Mouse (Mus musculus) brown adipose tissue, adult 24 weeks (tissue): Measurements from ENCODE around the gene Gbp10. TPM values are rescaled to one million over a fixed set of nuclear protein-coding genes. Genes with fewer than 3 reads are reported as not detected.
"Not testable (repeated sequence)": the region's sequence is repeated elsewhere in the genome, so short reads cannot be mapped to it uniquely, and the experiment has no call there.

Experiments
- H3K27ac ChIP-seq: fragments of 200-500 bp; replicated peaks from 2 replicates; pipeline ENCODE4 v1.5.1; 2012; ENCODE audit warnings: low read depth, mild to moderate bottlenecking, low read length
- H3K4me1 ChIP-seq: fragments of 200-500 bp; 2 replicates; pipeline ENCODE4 v1.6.1; 2012; ENCODE audit warnings: low read length, mixed read lengths; ENCODE audit not compliant: control insufficient read depth, insufficient read depth, insufficient read length
- H3K4me3 ChIP-seq: fragments of 200-500 bp; 2 replicates; pipeline ENCODE4 v1.5.1; 2012; ENCODE audit warnings: low read depth, mild to moderate bottlenecking, low read length, moderate library complexity; ENCODE audit not compliant: insufficient read depth
- polyA plus RNA-seq: library from polyadenylated mRNA; stranded (reverse); fragments of >200 nt; gene quantifications from 2 replicates; pipeline ENCODE4 v1.2.4, GENCODE M21; 2012; ENCODE audit not compliant: missing spikeins, insufficient read depth, insufficient read length

Gene Gbp10
- 0.52 and 1.3 TPM in 2 replicates for polyA plus RNA-seq

DNA sequence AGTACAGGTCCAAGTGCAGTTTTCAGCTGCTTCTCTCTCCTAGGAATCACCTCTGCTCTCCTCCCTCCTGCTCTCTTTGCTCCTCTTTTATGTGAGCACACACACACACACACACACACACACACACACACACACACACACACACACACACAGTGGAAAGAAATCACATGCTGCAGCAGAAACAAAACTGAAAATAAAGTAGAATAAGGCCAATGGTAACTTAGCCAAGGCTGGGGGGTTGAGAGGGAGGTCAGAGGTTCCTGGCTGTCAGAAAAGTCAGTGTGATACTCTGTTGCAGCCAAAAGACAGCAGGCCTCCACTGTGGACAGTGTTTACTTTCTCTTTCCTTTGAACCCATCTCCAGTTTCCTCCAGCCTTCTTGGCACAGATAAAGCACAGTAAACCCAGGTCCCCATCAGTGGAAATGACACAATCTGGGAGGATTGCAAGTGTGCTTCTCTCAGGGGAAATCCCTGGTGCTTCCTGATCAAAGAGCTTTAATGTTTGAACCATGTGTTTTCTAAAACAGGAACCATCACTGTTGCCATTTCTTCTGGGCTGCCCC lies at the start of gene Gbp10:
Gene Gbp10, minus strand, starts transcription at position 51 of the 565 bp plus-strand sequence.
- peak within 1 kb of the TSS; percentile 27 for H3K27ac ChIP-seq
- H3K4me1 ChIP-seq, H3K4me3 ChIP-seq: not testable (repeated sequence)

DNA sequence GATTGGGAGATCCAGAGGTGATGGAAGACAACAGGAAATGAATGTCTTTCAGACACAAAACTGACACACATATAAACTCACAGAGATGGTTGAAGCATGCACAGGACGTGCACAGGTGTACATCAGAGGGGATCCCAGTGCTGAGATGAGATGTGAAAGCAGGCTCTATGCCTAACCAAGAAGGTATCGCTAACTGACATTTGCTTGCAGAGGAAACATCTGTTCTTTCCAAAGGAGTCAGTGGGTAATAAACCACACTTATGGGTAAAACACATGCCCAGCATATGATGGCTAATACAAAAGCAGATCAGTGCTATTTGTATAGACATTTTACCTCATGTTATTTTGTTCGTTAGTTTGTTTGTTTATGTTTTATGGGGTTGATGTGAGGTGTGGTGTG lies 21.3 kb upstream of the Gbp10 start:
- not testable (repeated sequence) for H3K27ac ChIP-seq, H3K4me1 ChIP-seq, H3K4me3 ChIP-seq

DNA sequence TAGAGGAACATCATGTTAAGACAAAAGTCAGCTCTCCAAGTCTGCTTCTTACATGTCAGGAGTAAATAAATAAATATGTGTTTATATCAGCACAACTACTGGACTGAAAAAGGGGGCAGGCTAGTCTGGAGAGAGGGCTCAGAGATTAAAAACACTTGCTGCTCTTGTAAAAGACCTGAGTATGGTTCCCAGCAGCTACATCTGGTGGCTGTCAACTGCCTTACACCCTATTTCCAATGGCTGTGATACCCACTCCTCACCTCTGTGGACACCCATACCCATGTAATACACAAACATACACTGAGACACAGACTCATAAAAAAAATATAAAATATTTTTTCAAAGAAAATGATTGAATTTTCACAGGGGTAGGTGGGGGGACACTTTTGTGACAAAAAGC lies 13.2 kb upstream of the Gbp10 start:
- no peak overlapping the region for H3K27ac ChIP-seq
- no peak overlapping the region for H3K4me3 ChIP-seq
- no peaks in the 10 kb centered on the region for H3K4me1 ChIP-seq

DNA sequence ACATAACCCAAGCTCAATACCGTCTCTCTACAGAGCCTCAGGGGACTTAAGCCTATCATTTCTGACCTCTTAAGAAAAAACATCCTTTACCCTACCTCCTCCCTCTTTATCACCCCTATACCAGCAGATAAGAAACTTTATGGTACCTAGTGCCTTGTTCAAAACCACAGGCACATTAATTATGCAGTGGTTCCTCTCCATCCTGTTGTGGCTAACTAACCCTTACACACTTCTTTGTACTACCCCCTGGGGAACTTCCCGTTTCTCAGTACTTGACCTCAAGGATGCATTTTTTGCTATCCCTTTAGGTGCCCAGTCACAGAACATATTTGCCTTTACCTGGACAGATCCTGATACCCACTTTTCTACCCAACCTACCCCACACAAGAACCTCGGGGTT lies 5.4 kb upstream of the Gbp10 start:
- H3K27ac ChIP-seq, H3K4me1 ChIP-seq, H3K4me3 ChIP-seq: not testable (repeated sequence)

DNA sequence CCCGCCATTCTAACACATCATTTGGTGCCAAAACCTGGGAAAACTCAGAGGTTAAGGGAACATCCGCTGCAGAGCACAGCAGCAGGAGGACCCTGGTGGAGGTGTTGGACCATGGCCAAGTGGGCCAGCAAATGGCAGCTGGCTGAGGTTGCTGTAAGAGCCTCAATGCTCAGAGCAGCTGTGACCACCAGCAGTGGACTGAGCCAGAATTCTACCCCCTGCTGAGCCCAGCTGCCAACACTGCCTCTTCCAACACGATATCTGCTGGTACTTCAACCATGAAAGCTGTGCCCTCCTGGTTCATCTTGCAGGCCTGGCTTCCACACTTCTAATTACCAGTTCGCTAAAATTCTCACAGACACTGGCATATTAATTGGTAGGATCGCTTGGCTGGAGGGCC lies 1.6 kb upstream of the Gbp10 start:
- not testable (repeated sequence) for H3K4me3 ChIP-seq, H3K4me1 ChIP-seq, H3K27ac ChIP-seq

DNA sequence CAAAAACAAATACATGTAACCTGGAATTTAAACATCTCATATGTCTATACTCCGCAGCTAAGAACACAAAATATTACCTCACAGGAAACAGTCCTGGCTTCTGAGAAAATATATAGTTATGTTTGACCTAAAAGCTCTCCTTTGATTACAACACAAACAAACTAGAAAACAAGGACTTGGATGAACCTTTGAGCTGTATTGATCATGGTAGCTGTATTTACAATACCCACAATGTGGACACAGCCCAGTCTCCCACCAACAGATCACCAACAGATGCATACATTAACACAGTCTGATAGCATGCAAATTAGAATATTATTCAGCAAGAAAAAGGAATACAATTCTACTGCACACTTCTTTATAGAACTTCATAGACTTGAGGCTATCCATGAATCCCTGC lies 931 bp downstream of the Gbp10 start:
- not testable (repeated sequence) for H3K27ac ChIP-seq, H3K4me1 ChIP-seq, H3K4me3 ChIP-seq

DNA sequence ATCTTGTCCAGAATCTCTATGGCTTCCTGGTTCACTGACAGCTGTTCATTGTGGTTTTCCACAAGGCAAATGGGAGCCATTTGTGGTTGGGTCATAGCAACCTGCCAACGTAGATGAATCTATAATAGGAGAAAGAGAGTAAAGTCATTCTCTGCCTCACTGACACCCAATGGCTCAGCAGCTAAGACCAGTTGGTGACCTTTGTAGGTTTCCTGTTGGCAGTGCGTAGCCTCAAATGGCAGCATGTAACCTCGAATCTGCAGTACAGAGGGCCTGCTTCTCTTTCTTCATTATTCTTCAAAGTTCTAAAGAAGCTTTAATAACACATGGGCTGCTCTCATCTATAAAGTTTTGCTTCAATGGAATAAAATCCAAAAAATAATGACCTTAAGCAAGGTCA lies 3.3 kb downstream of the Gbp10 start:
- not testable (repeated sequence) for H3K4me3 ChIP-seq, H3K4me1 ChIP-seq, H3K27ac ChIP-seq

DNA sequence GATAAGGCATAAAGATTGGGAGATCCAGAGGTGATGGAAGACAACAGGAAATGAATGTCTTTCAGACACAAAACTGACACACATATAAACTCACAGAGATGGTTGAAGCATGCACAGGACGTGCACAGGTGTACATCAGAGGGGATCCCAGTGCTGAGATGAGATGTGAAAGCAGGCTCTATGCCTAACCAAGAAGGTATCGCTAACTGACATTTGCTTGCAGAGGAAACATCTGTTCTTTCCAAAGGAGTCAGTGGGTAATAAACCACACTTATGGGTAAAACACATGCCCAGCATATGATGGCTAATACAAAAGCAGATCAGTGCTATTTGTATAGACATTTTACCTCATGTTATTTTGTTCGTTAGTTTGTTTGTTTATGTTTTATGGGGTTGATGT lies 30.4 kb downstream of the Gbp10 start:
- H3K4me1 ChIP-seq, H3K4me3 ChIP-seq, H3K27ac ChIP-seq: not testable (repeated sequence)

DNA sequence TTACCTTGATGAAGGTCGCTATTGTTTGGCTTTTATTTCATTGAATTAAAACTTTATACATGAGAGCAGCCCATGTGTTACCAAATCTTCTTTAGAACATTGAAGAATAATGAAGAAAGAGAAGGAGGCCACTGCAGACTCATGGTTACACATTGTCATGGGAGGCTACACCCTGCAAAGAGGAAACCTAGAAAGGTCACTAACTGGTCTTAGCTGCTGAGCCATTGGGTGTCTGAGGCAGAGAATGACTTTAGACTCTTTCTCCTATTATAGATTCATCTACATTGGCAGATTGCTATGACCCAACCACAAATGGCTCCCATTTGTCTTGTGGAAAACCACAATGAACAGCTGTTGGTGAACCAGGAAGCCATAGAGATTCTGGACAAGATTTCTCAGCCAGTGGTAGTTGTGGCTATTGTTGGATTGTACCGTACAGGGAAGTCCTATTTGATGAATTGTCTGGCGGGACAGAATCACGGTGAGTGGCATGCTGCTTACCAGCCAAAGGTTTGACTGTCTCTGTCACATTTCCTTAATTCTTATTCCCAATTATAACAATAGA lies 38.5 kb downstream of the Gbp10 start:
- not testable (repeated sequence) for H3K27ac ChIP-seq, H3K4me3 ChIP-seq, H3K4me1 ChIP-seq

DNA sequence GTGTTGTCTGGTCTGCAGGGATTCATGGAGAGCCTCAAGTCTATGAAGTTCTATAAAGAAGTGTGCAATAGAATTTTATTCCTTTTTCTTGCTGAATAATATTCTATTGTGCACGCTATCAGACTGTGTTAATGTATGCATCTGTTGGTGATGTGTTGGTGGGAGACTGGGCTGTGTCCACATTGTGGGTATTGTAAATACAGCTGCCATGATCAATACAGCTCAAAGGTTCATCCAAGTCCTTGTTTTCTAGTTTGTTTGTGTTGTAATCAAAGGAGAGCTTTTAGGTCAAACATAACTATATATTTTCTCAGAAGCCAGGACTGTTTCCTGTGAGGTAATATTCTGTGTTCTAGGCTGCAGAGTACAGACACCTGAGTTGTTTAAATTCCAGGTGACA lies 40.2 kb downstream of the Gbp10 start:
- H3K4me1 ChIP-seq, H3K4me3 ChIP-seq, H3K27ac ChIP-seq: not testable (repeated sequence)

DNA sequence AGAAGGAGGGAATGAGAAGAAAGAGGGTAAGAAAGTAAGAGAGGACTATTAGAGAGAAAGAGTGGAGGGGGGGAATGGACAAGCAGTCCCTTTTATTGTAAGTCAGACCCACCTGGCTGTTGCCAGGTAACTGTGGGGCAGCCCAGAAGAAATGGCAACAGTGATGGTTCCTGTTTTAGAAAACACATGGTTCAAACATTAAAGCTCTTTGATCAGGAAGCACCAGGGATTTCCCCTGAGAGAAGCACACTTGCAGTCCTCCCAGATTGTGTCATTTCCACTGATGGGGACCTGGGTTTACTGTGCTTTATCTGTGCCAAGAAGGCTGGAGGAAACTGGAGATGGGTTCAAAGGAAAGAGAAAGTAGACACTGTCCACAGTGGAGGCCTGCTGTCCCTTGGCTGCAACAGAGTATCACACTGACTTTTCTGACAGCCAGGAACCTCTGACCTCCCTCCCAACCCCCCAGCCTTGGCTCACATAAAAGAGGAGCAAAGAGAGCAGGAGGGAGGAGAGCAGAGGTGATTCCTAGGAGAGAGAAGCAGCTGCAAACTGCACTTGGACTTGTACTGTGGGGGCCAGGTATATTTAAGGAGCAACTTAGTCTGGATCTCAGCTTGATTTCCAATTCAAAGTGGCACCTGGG lies 41.3 kb downstream of the Gbp10 start:
- peak overlapping the region; percentile 20; the same call in 1 of the 2 replicates for H3K27ac ChIP-seq
- not testable (repeated sequence) for H3K4me1 ChIP-seq, H3K4me3 ChIP-seq

DNA sequence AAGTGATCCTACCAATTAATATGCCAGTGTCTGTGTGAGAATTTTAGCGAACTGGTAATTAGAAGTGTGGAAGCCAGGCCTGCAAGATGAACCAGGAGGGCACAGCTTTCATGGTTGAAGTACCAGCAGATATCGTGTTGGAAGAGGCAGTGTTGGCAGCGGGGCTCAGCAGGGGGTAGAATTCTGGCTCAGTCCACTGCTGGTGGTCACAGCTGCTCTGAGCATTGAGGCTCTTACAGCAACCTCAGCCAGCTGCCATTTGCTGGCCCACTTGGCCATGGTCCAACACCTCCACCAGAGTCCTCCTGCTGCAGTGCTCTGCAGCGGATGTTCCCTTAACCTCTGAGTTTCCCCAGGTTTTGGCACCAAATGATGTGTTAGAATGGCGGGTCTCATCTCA lies 43.0 kb downstream of the Gbp10 start:
- H3K27ac ChIP-seq, H3K4me3 ChIP-seq, H3K4me1 ChIP-seq: not testable (repeated sequence)

DNA sequence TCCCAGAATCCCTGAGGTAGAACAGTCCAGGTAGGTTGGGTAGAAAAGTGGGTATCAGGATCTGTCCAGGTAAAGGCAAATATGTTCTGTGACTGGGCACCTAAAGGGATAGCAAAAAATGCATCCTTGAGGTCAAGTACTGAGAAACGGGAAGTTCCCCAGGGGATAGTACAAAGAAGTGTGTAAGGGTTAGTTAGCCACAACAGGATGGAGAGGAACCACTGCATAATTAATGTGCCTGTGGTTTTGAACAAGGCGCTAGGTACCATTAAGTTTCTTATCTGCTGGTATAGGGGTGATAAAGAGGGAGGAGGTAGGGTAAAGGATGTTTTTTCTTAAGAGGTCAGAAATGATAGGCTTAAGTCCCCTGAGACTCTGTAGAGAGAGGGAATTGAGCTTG lies 46.8 kb downstream of the Gbp10 start:
- not testable (repeated sequence) for H3K4me3 ChIP-seq, H3K27ac ChIP-seq, H3K4me1 ChIP-seq

DNA sequence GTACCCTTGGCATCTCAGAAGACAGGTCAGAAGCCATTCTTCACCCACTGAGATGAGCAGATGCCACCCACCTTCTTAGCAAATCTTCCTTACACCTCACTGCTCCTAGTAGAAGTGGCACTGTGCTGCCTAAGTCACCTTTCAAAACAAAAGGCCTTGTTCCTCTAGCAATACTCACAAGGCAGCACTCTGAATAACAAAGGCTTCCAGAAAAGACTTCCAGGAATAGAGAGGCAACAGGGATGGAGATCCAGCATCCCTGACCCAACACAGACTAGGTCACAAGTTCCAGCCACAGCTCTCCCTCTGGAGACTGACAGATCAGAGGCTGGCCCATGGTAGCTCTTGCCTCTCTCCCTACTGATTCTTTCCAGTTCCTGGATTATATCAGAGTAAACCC lies 57.9 kb downstream of the Gbp10 start:
- Histone ChIP-seq H3K4me1 (no peaks in the 10 kb centered on the region), H3K4me3 (no peak overlapping the region), H3K27ac (no peak overlapping the region)
